Mouse (Mus musculus): Measurements from ENCODE around the gene Ksr1.

GRCm38 (mm10) chr11:78984483-78985177 lies 161.6 kb downstream of the Ksr1 start, which contains the start of gene Lgals9:
- TF ChIP-seq CTCF (conservative IDR thresholded peaks at IDR 0.05 in 1 of 2, IDR thresholded peaks at IDR 0.05 in 1 of 2; ENCODE audit: low read depth in 2 of 2, low read length in 2 of 2), result no peak
- TF ChIP-seq POLR2A (IDR thresholded peaks at IDR 0.05; ENCODE audit: low read depth, low read length), result peak; percentile 54; the same call in 1 of the 2 replicates
- no peak for TF ChIP-seq MEF2A (IDR thresholded peaks at IDR 0.05; ENCODE audit: borderline replicate concordance, low read depth, low read length)
- TF ChIP-seq ZNF384 (IDR thresholded peaks at IDR 0.05; ENCODE audit: low read depth, low read length), result no peak
- no peak for TF ChIP-seq SMC3 (IDR thresholded peaks at IDR 0.05; ENCODE audit: low read depth, low read length)
- no peak for TF ChIP-seq JUND (conservative IDR thresholded peaks at IDR 0.05; ENCODE audit: low read depth, low read length)
- TF ChIP-seq EP300 (IDR thresholded peaks at IDR 0.05; ENCODE audit: low read length), result 0 out of 2 replicates have a peak, but pooled peaks have one; percentile 19
- no peak for TF ChIP-seq RAD21 (IDR thresholded peaks at IDR 0.05; ENCODE audit: low read depth, low read length)
- peak; percentile 60 for TF ChIP-seq ELF1 (IDR thresholded peaks at IDR 0.05; ENCODE audit: low read depth, low read length)
- TF ChIP-seq BHLHE40 (IDR thresholded peaks at IDR 0.05; ENCODE audit: low read depth, low read length), result no peak
- TF ChIP-seq KAT2A (IDR thresholded peaks at IDR 0.05; ENCODE audit: insufficient replicate concordance, low read length), result no peak
- TF ChIP-seq UBTF (IDR thresholded peaks at IDR 0.05; ENCODE audit: low read depth, low read length), result no peak
